Mouse (Mus musculus): Measurements from ENCODE around the gene Amd2. TPM values are rescaled to one million over a fixed set of nuclear protein-coding genes. Genes with fewer than 3 reads are reported as not detected.

Gene Amd2
- polyA plus RNA-seq (2012; ENCODE audit: insufficient read depth, insufficient read length, missing spikeins), result 0.95 and 3.0 TPM in 2 replicates

DNA sequence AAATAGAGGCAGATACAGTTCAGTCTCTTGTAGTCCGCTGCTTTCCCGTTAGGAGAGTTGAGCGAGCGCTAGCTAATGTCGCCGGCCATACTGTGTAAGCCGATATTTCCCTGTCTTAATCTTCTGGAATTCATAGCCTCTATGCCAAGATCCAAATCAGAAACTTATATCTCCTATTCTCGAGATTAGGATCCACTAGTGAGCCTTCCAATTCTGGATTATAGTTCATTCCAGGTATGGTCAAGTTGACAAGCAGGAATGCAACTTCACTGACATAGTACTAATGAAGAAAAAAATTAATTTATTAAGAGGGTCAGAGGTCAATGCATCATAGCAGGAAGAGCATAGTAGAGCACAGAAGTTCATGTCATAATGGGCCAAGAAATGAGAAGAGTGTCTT is at the start of gene Amd2:
Amd2 (minus strand) TSS at position 101 of the 400 bp plus-strand sequence.
- Histone ChIP-seq H3K27ac (replicated peaks; ENCODE audit: low read depth, low read length) (no peak within 1 kb of the TSS), H3K4me3 (ENCODE audit: insufficient read depth, low read depth, low read length) (no peak within 1 kb of the TSS), H3K4me1 (ENCODE audit: control insufficient read depth, insufficient read depth, insufficient read length, low read length) (no peaks in the 10 kb centered on the region)

GRCm38 (mm10) chr10:35761280-35761679 is 49.6 kb upstream of the Amd2 start:
- no peak overlapping the region for H3K27ac ChIP-seq (replicated peaks; ENCODE audit: low read depth, low read length)
- H3K4me1 ChIP-seq (ENCODE audit: control insufficient read depth, insufficient read depth, insufficient read length, low read length), result no peaks in the 10 kb centered on the region
- H3K4me3 ChIP-seq (ENCODE audit: insufficient read depth, low read depth, low read length), result no peak overlapping the region

- Histone ChIP-seq H3K27ac (replicated peaks; ENCODE audit: low read depth, low read length) (no peak overlapping the region), H3K4me1 (ENCODE audit: control insufficient read depth, insufficient read depth, insufficient read length, low read length) (no peaks in the 10 kb centered on the region), H3K4me3 (ENCODE audit: insufficient read depth, low read depth, low read length) (no peak overlapping the region)
Observed at GRCm38 (mm10) chr10:35737639-35738038, 25.9 kb upstream of the Amd2 start.

DNA sequence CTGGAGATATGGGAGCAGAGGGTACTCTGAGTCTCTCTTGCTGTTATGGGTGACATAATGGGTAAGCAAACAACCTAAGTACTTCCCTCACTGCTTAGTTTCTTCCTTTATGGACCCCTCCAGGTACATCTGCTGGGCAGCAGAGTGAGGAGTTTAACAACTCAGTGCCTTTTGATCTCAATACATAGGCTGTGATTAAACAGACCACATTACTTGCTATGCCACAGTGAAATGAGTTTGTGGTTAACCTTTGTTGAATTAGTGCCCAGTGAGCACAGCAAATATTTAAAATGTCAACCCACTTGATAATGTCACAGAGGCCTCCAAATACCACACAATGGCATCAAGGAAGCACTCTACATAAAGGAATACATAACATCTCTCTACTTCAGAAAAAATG is 2.6 kb upstream of the Amd2 start:
- no peaks in the 10 kb centered on the region for H3K4me1 ChIP-seq (ENCODE audit: control insufficient read depth, insufficient read depth, insufficient read length, low read length)
- H3K27ac ChIP-seq (replicated peaks; ENCODE audit: low read depth, low read length), result no peak overlapping the region
- H3K4me3 ChIP-seq (ENCODE audit: insufficient read depth, low read depth, low read length), result no peak overlapping the region

Measured in brown adipose tissue, adult 24 weeks (tissue).